Mouse (Mus musculus) layer of hippocampus, adult 11-12 months (tissue): ENCODE results near the gene Aspa.
"Not testable (repeated sequence)": the region's sequence is repeated elsewhere in the genome, so short reads cannot be mapped to it uniquely, and the experiment has no call there.

Experiments used
- DNase-seq: peaks from one replicate; pipeline ENCODE4 v3.0.0; 2022; ENCODE audit warnings: low spot score

The Aspa gene

DNA sequence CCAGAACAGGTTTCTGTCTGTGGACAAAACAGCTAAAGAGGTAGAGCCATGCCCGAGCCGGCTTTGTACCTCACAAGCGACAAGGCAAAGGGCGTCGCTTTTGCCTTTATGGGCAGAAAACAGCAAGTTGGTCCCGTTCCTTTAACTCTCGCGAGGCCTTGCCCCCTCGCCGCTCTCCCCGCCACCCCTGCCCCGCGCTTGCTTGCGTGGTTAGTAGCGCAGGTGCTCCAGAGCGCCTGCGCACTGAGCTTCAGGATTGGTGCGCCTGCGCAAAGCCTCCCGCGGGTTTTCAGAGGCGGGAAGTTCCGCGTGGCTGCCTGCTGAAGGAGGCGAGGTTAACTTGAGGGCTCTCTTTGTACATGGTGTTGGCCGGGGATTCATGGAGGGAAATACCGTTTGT is at the start of gene Aspa, which contains the start of the genes Gm49340 and Spata22:
TSS of gene Aspa (minus strand) at position 155 of the 400 bp plus-strand sequence.
TSS of gene Gm49340 (plus strand) at position 300 of the 400 bp plus-strand sequence.
TSS of gene Spata22 (plus strand) at position 300 of the 400 bp plus-strand sequence.
- no peak for DNase-seq

- no peak for DNase-seq
Measured at GRCm38 (mm10) chr11:73370946-73371345, 41.5 kb upstream of the Aspa start, which contains the start of gene Olfr376. Olfr376 (plus strand) TSS chr11:73371246.

- no peak for DNase-seq
Measured at GRCm38 (mm10) chr11:73350483-73350882, 21.1 kb upstream of the Aspa start, which contains the start of gene Olfr20. Olfr20 (plus strand) TSS chr11:73350783.

DNA sequence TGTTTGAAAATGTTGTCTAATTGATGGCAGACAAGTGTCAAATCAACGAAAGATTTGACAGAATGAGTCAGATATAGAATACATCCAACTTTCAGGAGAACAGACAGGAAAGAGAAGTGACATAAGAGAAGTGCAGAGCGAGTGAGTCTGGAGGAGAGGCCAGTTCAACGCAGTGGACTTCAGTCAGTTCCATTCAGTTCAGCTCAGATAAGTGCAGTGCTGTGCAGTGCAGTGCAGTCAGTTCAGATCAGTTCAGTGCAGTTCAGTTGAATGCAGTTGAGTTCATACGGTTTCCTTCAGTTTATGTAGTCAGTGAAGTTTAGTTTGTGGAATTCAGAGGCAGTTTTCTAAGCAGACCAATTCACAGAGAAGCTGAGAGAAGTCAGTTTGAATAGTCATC is 7.5 kb upstream of the Aspa start:
- DNase-seq: no peak

- DNase-seq: no peak
Measured at GRCm38 (mm10) chr11:73333357-73333756, 4.0 kb upstream of the Aspa start.

- DNase-seq: no peak
Measured at GRCm38 (mm10) chr11:73327361-73327760, 2.0 kb downstream of the Aspa start.

GRCm38 (mm10) chr11:73326485-73326886 is 2.9 kb downstream of the Aspa start:
- DNase-seq: no peak

- DNase-seq: no peak
Measured at GRCm38 (mm10) chr11:73323906-73324830, 5.2 kb downstream of the Aspa start.

GRCm38 (mm10) chr11:73321064-73321463 is 8.3 kb downstream of the Aspa start:
- not testable (repeated sequence) for DNase-seq

GRCm38 (mm10) chr11:73318581-73318980 is 10.8 kb downstream of the Aspa start:
- not testable (repeated sequence) for DNase-seq

DNA sequence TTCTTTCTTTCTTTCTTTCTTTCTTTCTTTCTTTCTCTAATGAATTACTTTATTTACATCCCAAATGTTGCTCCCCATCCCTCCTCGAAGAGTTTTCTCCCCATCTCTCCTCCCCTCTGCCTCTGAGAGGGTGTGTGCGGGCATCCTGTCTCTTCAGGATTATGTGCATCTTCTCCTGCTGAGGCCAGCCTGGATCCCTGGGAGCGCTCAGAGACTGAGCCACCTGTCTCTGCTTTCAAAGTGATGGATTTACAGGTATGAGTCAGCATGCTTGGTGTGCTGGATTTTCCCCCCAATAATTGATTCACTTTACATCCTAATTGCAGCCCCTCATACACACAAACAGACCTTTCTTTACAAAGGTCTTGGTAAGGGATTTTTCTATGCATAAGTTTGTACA is 13.4 kb downstream of the Aspa start:
- DNase-seq: no peak

- DNase-seq: no peak
Measured at GRCm38 (mm10) chr11:73303123-73303522, 26.3 kb downstream of the Aspa start.

DNA sequence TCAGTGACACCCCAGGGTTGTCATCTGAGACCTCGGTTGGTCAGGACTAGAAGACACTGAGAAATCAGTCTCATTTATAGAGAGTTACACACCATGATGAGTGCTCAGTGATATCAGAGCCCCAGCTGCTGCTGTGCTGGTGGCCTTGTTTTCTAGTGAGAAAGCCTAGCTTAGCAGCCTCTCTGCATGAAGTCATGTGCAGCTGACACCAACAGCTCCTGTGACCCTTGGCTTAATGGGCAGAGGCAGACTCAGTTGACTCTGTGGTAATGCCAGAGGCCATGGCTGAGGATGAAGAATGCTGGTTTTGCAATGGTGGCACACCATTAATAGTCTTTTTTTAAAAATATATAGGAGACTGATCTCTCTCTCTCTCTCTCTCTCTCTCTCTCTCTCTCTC is 39.8 kb downstream of the Aspa start:
- DNase-seq: no peak

- peak; percentile 43 for DNase-seq
Measured at GRCm38 (mm10) chr11:73284351-73284750, 45.0 kb downstream of the Aspa start.

DNA sequence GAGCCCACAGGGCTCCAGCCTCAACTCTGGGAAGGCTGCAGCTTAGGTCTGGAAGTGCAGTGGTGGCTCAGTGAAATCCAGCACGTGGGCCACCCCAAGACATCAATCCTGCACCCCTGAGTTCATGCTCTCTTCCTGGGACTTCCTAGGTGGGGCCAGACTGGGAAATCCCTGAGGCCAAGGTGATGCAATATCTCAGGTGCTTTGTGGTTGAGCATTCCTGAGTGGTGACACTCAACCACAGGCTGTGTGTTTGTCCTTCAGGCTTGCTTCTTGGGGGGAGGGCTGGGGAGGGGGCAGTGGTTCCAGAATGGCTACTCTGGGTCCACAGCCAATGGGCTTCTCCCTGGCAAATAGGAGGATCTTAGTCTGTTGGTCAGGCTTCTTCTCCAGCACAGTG is 45.5 kb downstream of the Aspa start:
- no peak for DNase-seq

DNA sequence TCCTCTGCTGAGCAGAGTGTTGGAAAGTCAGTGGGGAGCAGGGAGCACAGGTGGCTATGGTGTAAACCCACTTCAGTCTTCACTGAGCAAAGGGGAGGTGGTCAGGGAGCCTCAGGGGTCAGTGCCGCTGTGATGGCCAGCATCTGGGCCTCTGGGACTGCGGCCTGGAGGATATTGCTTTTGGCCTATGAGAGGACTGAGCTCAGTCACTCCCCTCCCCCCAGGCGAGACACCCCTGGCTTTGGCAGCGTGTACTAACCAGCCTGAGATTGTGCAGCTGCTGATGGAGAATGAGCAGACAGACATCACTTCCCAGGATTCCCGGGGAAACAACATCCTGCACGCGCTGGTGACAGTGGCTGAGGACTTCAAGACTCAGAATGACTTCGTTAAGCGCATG is 46.0 kb downstream of the Aspa start:
- DNase-seq: peak; percentile 43

DNA sequence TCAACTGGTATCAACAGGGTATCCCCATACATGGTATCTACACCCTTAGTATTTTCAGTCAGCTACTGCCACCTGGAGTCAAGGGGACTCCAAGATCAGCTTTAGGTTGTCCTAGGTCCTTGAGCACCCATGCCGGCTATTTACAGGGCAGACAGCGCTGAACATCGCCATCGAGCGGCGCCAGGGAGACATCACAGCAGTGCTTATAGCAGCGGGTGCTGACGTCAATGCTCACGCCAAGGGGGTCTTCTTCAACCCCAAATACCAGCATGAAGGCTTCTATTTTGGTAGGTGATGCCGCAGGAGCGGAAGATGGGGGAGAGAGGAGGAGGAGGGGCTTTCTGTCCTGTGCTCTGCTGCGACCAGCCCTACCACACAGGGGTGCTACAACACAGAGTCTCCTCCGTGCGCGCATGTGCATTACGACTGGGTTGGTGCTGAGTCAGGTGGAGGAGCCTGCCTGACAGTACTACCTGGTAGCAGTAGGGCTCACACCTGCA is 47.8 kb downstream of the Aspa start:
- DNase-seq: peak; percentile 79

DNA sequence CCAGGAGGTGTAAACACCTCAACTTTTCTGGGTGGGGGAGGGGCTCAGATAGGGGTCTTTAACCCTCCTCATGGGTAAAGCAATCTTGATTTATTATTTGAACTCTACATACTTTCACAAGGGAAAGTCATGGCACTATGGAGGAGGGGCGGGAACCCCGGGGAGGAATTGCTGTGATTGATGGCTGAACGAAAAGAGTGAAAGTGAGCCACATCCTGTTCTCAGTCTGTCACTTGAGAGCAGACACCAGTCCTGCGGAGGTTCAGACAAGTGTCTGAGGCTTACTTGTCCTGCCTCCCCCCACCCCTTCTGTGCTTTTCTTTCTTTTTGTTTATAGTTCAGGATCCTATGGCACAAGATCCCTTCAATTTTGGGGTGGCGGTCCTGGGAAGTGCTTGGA is 48.7 kb downstream of the Aspa start:
- no peak for DNase-seq

GRCm38 (mm10) chr11:73274821-73275220 is 54.6 kb downstream of the Aspa start:
- DNase-seq: no peak

- no peak for DNase-seq
Measured at GRCm38 (mm10) chr11:73267267-73267666, 62.1 kb downstream of the Aspa start, which contains the start of gene Trpv3. Trpv3 (plus strand) TSS chr11:73267388.

DNA sequence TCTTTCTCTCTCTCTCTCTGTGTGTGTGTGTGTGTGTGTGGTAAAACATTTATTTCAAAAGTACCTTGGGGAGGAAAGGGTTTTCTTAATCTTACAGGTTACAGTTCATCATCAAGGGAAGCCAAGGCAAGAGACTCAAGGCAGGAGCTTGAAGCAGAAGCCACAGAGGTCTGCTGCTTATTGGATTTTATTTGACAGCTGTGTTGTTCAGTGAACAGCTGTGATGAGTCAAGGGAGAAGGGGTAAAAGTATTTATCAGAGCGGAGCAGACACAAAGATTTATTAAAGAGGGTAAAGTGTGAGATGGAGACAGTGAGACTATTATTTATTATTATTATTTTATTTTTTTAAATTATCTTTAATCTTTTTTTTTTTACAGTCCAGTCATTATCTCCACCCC is 68.0 kb downstream of the Aspa start:
- no peak for DNase-seq

DNA sequence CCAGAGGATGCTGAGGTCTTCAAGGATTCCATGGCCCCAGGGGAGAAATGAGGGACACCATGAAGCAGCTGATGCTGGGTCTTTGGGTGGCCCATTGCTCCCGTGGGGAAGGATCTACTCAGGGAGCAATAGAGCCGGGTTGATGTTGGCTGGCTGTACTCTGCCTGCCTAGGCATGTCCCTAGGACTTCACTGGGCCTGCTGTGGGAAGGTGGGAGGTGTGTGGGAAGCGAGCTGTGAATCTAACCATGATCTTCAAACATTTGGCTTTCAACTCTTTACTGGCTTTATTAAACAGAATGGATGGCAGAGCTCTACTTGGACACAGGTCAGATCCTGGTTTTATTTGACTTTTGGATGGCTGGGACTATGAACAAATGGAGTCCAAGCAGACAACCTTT is 68.9 kb downstream of the Aspa start:
- DNase-seq: no peak

DNA sequence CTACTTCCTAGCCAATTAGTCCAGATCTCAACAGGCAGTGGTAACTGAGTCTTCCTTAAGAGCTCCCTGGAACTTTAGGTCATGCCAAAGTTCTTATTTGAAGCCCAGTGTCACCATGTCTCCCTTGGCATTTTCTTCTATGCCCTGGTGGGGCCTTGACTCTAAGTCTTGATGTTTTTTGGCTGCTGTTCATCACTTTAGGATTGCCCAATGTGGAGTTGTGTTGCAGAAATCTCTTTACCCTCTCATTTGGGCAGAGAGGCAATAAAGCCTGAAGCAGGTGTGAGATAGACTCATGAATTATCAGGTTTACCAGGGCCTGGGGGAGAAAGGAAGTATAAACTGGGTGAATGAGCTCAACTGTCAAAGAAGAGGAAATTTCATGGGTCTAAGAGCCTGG is 70.7 kb downstream of the Aspa start:
- no peak for DNase-seq
